Mouse (Mus musculus): Measurements from ENCODE around the gene Dgkb. TPM values are rescaled to one million over a fixed set of nuclear protein-coding genes. Genes with fewer than 3 reads are reported as not detected.

Dgkb gene
- polyA plus RNA-seq (2012; rRNA removed): 0.98 and 1.1 TPM in 2 replicates

DNA sequence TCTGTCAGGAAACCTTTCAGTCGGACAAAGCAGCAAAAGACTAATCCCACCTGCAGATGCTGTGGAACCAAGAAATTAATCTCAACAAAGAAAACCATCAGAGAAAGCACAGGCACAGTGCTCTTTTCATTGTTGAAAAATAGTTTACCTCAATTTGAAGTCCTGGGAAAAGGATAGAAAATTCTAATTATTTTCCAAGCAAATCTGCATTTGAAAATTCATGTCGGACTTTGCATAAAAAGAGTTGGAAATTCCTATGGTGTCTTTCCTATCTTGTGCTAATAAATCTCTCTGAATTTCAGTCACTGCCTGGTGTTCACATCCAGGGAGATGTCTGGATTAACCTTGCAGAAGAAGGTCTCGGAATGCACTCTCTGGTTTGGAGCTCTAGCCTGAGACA lies at the start of gene Dgkb:
Gene Dgkb, plus strand, starts transcription at position 301 of the 400 bp plus-strand sequence.

Data from ovary, adult 2 months (tissue).